Mouse (Mus musculus) right cerebral cortex, postnatal 25 days (tissue): Measurements from ENCODE around the gene Apoc4.
A peak's percentile ranks its signal among the peaks of the same experiment; 100 is the strongest.

Experiments
- DNase-seq: peaks from one replicate; pipeline ENCODE4 v3.0.0; 2022

Apoc4 gene

GRCm38 (mm10) chr7:19676662-19677061, 4.6 kb downstream of the Apoc4 start:
- no peak for DNase-seq

GRCm38 (mm10) chr7:19675824-19676223, 5.5 kb downstream of the Apoc4 start:
- no peak for DNase-seq

- DNase-seq = no peak
These were observed 8.1 kb downstream of the Apoc4 start for GRCm38 (mm10) chr7:19673083-19673699.

GRCm38 (mm10) chr7:19671511-19671910, 9.8 kb downstream of the Apoc4 start:
- no peak for DNase-seq

- DNase-seq = peak; percentile 89
These were observed 12.1 kb downstream of the Apoc4 start for GRCm38 (mm10) chr7:19668947-19669721.

GRCm38 (mm10) chr7:19667434-19667833, 13.8 kb downstream of the Apoc4 start:
- DNase-seq = no peak

GRCm38 (mm10) chr7:19666750-19667149, 14.5 kb downstream of the Apoc4 start:
- no peak for DNase-seq

GRCm38 (mm10) chr7:19664955-19665841, 16.1 kb downstream of the Apoc4 start, which contains the start of gene Clptm1:
Gene Clptm1, minus strand, starts transcription at chr7:19665033.
- peak; percentile 97 for DNase-seq

GRCm38 (mm10) chr7:19664455-19664954, 16.8 kb downstream of the Apoc4 start:
- no peak for DNase-seq

GRCm38 (mm10) chr7:19663940-19664339, 17.3 kb downstream of the Apoc4 start:
- no peak for DNase-seq

GRCm38 (mm10) chr7:19652614-19653013, 28.7 kb downstream of the Apoc4 start:
- DNase-seq = no peak

GRCm38 (mm10) chr7:19651063-19651786, 30.1 kb downstream of the Apoc4 start:
- no peak for DNase-seq

GRCm38 (mm10) chr7:19641223-19641622, 40.1 kb downstream of the Apoc4 start:
- DNase-seq = no peak

- DNase-seq = no peak
These were observed 46.0 kb downstream of the Apoc4 start for GRCm38 (mm10) chr7:19635074-19635827.

- no peak for DNase-seq
These were observed 46.7 kb downstream of the Apoc4 start for GRCm38 (mm10) chr7:19634591-19634990.

GRCm38 (mm10) chr7:19633855-19634254, 47.4 kb downstream of the Apoc4 start:
- DNase-seq = no peak

GRCm38 (mm10) chr7:19633197-19633596, 48.1 kb downstream of the Apoc4 start:
- no peak for DNase-seq

GRCm38 (mm10) chr7:19632720-19633119, 48.6 kb downstream of the Apoc4 start:
- no peak for DNase-seq

- no peak for DNase-seq
These were observed 49.0 kb downstream of the Apoc4 start for GRCm38 (mm10) chr7:19632275-19632674.

- DNase-seq = peak; percentile 89
These were observed 51.9 kb downstream of the Apoc4 start, which contains the start of gene Relb for GRCm38 (mm10) chr7:19629361-19629734. Gene Relb, minus strand, starts transcription at chr7:19629438.

GRCm38 (mm10) chr7:19628536-19629360, 52.5 kb downstream of the Apoc4 start:
- peak; percentile 84 for DNase-seq
